Mouse (Mus musculus) retina, postnatal 7 days (tissue): ENCODE data around the gene Grin2d.
"Not testable (repeated sequence)": the region's sequence is repeated elsewhere in the genome, so short reads cannot be mapped to it uniquely, and the experiment has no call there.

Experiments
- DNase-seq: peaks from one replicate; pipeline ENCODE4 v3.0.0-alpha.2; 2012; ENCODE audit warnings: low read depth, low spot score

Gene Grin2d

DNA sequence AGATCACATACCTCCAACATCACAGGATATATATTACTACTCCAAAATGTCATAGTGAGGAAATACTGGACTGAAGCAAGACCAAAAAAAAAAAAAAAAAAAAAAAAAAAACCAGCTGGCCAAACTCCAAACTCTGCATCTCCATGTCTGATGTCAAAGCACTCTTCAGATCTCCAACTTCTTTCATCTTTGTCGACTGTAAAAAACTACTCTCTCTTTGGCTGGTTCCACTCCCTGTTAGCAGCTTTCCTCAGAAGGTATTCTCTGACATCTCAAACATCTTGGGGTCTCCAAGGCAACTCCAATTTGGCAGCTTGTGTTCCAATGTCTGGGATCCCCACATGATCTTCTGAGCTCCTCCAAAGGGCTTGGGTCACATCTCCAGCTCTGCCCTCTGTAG, at the start of gene Grin2d:
Grin2d (minus strand) TSS at position 101 of the 400 bp plus-strand sequence.
- not testable (repeated sequence) for DNase-seq

- DNase-seq, result no peak
Measured at GRCm38 (mm10) chr7:45924429-45924816, 46.2 kb upstream of the Grin2d start.

GRCm38 (mm10) chr7:45923762-45924428, 45.7 kb upstream of the Grin2d start, which contains the start of gene Ccdc114:
TSS of gene Ccdc114 (plus strand) at chr7:45924072.
- no peak for DNase-seq

- peak; percentile 88 for DNase-seq
Measured at GRCm38 (mm10) chr7:45922928-45923761, 45.0 kb upstream of the Grin2d start.

- DNase-seq, result no peak
Measured at GRCm38 (mm10) chr7:45921950-45922600, 43.9 kb upstream of the Grin2d start.

- DNase-seq, result no peak
Measured at GRCm38 (mm10) chr7:45921242-45921621, 43.1 kb upstream of the Grin2d start, which contains the start of gene Emp3. TSS of gene Emp3 (minus strand) at chr7:45921404.

GRCm38 (mm10) chr7:45920583-45921241, 42.5 kb upstream of the Grin2d start:
- DNase-seq, result no peak

GRCm38 (mm10) chr7:45919761-45920160, 41.6 kb upstream of the Grin2d start:
- DNase-seq, result no peak

DNA sequence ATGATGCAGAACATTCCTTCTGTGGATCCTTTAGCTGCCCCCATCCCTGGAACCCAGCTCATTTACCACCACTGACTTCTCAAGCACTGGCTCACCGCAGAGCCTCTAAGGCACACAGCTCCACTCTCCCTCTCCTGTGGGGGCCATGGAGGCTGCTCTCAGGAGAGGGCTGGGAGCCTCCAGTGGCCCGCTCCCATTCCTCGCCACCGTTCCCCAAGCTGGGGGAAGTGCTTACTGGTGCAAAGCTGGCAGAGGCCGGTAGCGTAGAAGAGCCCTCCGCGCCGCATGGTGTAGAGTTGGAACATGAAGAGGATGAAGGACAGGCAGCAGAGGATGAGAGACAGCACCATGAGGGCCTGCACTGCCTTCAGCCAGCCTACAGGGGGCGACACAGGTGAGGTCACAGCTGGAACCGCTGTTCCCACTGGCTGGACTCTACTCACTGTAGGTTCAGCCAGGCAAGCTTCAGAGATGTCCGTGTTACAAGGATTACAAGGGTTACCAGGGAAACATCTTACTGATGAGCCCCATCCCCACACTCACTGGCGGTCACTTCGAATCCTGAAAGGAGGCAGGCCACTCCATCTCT, 41.0 kb upstream of the Grin2d start:
- no peak for DNase-seq

GRCm38 (mm10) chr7:45917926-45918325, 39.7 kb upstream of the Grin2d start:
- no peak for DNase-seq

DNA sequence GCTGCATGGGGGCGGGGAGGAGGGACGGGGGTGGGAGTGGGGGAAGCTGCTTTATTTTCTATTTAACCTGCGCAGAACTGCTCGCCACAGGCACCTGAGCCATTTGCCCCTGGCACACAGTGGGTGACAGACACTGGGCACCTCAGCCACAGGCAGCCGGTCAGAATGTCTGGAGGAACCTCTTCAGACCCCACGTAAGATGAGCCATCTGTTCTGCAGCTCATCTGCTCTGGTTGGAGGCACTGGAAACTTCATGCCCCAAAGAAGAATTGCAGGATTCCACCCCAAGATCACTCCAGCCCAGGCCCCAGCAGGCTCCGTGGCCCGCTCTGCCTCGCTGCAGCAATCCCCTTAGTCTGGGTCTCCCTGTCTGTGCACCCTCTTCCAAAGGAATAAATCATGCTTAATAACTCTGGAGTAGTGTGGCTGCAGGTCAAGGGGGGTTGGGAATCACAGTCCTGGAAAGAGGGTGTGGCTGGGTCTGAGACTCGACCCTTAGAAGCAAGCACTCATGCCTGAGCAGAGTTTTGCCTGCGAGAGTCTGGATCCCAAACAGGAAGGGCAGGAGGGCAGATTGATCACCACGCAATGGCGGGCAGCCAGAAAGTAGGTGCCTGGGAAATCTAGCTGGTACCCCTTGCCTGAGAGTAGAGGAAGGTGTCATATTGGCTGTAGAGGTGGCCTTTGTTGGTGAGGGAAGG, 39.0 kb upstream of the Grin2d start:
- no peak for DNase-seq

GRCm38 (mm10) chr7:45916056-45917003, 38.2 kb upstream of the Grin2d start:
- peak; percentile 53 for DNase-seq

- DNase-seq, result no peak
Measured at GRCm38 (mm10) chr7:45915011-45915410, 36.8 kb upstream of the Grin2d start.

GRCm38 (mm10) chr7:45914067-45914466, 35.9 kb upstream of the Grin2d start:
- no peak for DNase-seq

- DNase-seq, result no peak
Measured at GRCm38 (mm10) chr7:45909145-45909544, 31.0 kb upstream of the Grin2d start.

DNA sequence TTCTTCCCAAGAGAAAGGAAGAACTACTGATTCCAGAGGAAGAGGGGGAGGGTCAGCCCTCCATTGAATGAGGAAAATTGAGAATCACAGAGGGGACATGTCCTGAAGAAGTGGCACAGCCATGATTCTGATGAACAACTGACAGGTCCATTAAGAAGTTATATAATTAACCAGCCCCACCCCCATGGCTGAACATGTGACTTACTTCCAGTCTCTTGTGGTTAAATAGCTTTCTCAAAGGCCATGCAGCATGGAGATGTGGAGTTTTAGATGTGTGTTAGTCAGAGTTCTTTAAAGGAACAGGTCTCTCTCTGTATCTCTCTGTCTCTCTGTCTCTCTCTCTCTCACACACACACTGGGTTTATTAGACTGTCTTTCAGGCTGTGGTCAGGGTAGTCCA, 30.2 kb upstream of the Grin2d start:
- no peak for DNase-seq

DNA sequence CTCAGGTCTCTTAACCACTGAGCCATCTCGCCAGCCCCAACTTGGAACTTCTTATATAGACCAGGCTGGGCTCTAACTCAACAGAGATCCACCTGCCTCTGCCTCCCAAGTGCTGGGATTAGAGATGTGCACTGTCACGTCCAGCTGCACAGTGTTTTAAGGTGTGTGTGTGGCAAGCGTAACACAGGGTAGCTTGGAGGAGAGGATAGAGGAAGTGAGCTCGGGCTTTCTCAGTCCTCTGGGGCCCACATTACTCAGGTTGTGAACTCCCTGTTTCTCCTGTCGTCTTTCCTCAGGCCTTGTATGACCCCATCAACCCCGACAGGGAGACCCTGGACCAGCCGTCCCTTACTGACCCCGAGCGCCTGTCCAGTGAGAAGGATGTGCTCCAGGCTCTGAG, 28.4 kb upstream of the Grin2d start:
- DNase-seq, result no peak

DNA sequence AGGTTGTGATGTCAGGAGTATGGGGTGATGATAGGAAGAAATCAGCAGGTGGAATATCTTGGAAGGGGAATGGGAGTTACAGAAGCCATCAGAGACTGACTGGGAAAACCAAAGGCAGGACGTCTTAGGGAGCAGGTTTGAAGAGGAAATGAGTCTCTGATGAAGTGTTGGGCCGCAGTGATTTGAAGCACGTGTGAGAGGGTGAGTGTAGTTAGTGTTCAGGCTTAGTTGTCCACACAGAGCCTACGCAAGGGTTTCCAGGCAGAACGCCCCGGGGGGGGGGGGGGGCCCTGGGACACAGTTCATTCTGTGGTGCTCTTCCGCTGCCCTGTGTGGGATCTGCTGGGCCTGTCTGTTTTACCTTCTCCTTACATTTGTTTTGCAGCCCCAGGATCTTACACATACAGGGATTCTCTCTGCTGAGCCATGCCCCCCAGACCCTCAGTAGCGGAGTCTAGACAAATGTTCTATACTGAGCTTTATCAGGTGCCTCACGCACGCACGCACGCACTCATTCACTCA, 24.4 kb upstream of the Grin2d start:
- DNase-seq, result no peak

- DNase-seq, result no peak
Measured at GRCm38 (mm10) chr7:45901562-45901961, 23.4 kb upstream of the Grin2d start.
